Mouse (Mus musculus) kidney, postnatal 14 days (tissue): Measurements from ENCODE around the gene Vmn1r84.

Source experiments
- DNase-seq: peaks from one replicate; pipeline ENCODE4 v3.0.0; 2022; ENCODE audit warnings: mixed read lengths

Gene Vmn1r84

GRCm38 (mm10) chr7:12369173-12369572, at the start of gene Vmn1r84:
Gene Vmn1r84, minus strand, starts transcription at chr7:12369273.
- DNase-seq = no peak

- DNase-seq = no peak
Observed at GRCm38 (mm10) chr7:12329381-12329780, 39.7 kb downstream of the Vmn1r84 start, which contains the start of gene Vmn1r83. Gene Vmn1r83, minus strand, starts transcription at chr7:12329481.
